Mouse (Mus musculus): Measurements from ENCODE around the gene Epha1.

Epha1 gene

GRCm38 (mm10) chr6:42354076-42355019, 18.7 kb downstream of the Epha1 start:
- no peak for DNase-seq (ENCODE audit: extremely low spot score)

GRCm38 (mm10) chr6:42353180-42353579, 19.9 kb downstream of the Epha1 start:
- DNase-seq (ENCODE audit: extremely low spot score): no peak

GRCm38 (mm10) chr6:42352486-42352846, 20.6 kb downstream of the Epha1 start:
- no peak for DNase-seq (ENCODE audit: extremely low spot score)

- DNase-seq (ENCODE audit: extremely low spot score): no peak
Observed at GRCm38 (mm10) chr6:42351776-42352485, 21.1 kb downstream of the Epha1 start.

- no peak for DNase-seq (ENCODE audit: extremely low spot score)
Observed at GRCm38 (mm10) chr6:42350968-42351775, 21.9 kb downstream of the Epha1 start.

GRCm38 (mm10) chr6:42350021-42350967, 22.8 kb downstream of the Epha1 start:
- peak; percentile 61 for DNase-seq (ENCODE audit: extremely low spot score)

- DNase-seq (ENCODE audit: extremely low spot score): peak; percentile 97
Observed at GRCm38 (mm10) chr6:42349426-42350020, 23.5 kb downstream of the Epha1 start, which contains the start of gene Zyx. TSS of gene Zyx (plus strand) at chr6:42349630.

GRCm38 (mm10) chr6:42349006-42349425, 24.1 kb downstream of the Epha1 start:
- peak; percentile 69 for DNase-seq (ENCODE audit: extremely low spot score)

GRCm38 (mm10) chr6:42348281-42349005, 24.6 kb downstream of the Epha1 start:
- no peak for DNase-seq (ENCODE audit: extremely low spot score)

GRCm38 (mm10) chr6:42344255-42344654, 28.8 kb downstream of the Epha1 start:
- DNase-seq (ENCODE audit: extremely low spot score): no peak

GRCm38 (mm10) chr6:42343361-42344120, 29.5 kb downstream of the Epha1 start:
- DNase-seq (ENCODE audit: extremely low spot score): no peak

GRCm38 (mm10) chr6:42342171-42342570, 30.9 kb downstream of the Epha1 start:
- no peak for DNase-seq (ENCODE audit: extremely low spot score)

GRCm38 (mm10) chr6:42339981-42340380, 33.1 kb downstream of the Epha1 start:
- no peak for DNase-seq (ENCODE audit: extremely low spot score)

GRCm38 (mm10) chr6:42339189-42339588, 33.9 kb downstream of the Epha1 start:
- no peak for DNase-seq (ENCODE audit: extremely low spot score)

GRCm38 (mm10) chr6:42330946-42331345, 42.1 kb downstream of the Epha1 start:
- no peak for DNase-seq (ENCODE audit: extremely low spot score)

- no peak for DNase-seq (ENCODE audit: extremely low spot score)
Observed at GRCm38 (mm10) chr6:42330216-42330615, 42.9 kb downstream of the Epha1 start.

- no peak for DNase-seq (ENCODE audit: extremely low spot score)
Observed at GRCm38 (mm10) chr6:42328757-42329156, 44.3 kb downstream of the Epha1 start.

GRCm38 (mm10) chr6:42326509-42326908, 46.6 kb downstream of the Epha1 start:
- DNase-seq (ENCODE audit: extremely low spot score): no peak

- peak; percentile 86 for DNase-seq (ENCODE audit: extremely low spot score)
Observed at GRCm38 (mm10) chr6:42325268-42325609, 47.8 kb downstream of the Epha1 start.

Data from embryo, embryonic 9.5 days (tissue).